Mouse (Mus musculus): ENCODE data around the gene Hspbp1.

The Hspbp1 gene

GRCm38 (mm10) chr7:4631031-4631430 lies 53.8 kb downstream of the Hspbp1 start, which contains the start of gene Tmem86b:
Gene Tmem86b, minus strand, starts transcription at chr7:4631422.
- no peak for DNase-seq (ENCODE audit: low spot score in 2 of 2)

GRCm38 (mm10) chr7:4630198-4630597 lies 54.7 kb downstream of the Hspbp1 start:
- no peak for DNase-seq (ENCODE audit: low spot score in 2 of 2)

GRCm38 (mm10) chr7:4629586-4629985 lies 55.3 kb downstream of the Hspbp1 start:
- DNase-seq (ENCODE audit: low spot score in 2 of 2) = no peak

DNA sequence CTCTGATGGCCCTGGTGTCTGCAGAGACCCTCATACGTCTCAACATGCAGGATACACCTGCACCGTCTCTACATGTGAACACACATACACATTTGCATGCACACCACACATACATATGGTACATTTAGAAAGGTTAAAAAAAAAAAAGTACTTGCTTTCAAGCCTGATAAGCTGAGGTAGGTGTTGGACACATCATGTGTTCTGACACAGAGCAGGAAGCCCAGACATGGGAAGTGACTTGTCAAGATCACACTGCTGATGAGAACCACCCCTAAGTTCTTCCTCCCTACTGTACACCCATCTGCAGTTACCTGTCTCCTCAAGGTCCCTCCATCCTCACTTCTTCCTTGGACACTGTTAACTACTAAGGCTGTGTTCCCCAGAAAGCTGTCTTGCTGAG lies 58.9 kb downstream of the Hspbp1 start:
- no peak for DNase-seq (ENCODE audit: low spot score in 2 of 2)

DNA sequence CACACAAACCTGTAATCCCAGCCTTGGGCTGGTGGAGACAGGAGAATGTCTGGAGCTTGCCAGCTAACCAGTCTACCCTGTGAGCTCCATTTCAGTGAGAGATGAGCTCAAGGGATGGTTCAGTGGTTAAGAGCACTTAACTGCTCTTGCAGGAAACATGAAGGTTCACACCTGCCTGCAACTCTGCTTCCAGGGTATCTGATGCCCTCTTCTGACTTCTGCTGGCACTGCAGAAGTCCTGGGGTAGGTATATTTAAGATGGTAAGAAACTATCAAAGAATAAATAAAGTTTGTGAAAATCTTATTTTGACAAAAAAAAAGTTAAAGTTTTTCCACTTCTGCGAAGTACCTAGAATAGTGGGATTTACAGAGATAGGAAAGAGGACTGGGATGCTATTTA lies 60.5 kb downstream of the Hspbp1 start:
- no peak for DNase-seq (ENCODE audit: low spot score in 2 of 2)

GRCm38 (mm10) chr7:4623544-4624189 lies 61.2 kb downstream of the Hspbp1 start:
- no peak for DNase-seq (ENCODE audit: low spot score in 2 of 2)

DNA sequence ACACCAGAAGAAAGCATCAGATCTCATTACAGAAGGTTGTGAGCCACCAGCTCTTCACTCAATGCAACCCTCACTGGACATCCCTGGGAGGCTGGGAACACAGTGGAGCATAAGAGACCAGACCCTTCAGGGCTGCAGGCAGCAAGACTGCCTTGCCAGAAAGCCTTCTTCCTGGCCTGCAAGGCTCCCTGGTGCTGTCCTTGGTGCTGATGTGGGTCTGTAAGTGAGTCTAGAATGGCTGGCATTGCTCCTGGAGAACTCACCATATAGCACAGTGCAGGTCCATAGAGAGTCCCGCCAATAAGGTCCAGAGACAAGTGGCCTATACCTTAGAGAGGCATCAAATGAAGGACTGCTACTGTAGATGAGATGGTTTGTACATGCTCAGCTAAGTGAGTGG lies 64.9 kb downstream of the Hspbp1 start:
- DNase-seq (ENCODE audit: low spot score in 2 of 2) = no peak

GRCm38 (mm10) chr7:4613740-4614403 lies 71.0 kb downstream of the Hspbp1 start:
- no peak for DNase-seq (ENCODE audit: low spot score in 2 of 2)

DNA sequence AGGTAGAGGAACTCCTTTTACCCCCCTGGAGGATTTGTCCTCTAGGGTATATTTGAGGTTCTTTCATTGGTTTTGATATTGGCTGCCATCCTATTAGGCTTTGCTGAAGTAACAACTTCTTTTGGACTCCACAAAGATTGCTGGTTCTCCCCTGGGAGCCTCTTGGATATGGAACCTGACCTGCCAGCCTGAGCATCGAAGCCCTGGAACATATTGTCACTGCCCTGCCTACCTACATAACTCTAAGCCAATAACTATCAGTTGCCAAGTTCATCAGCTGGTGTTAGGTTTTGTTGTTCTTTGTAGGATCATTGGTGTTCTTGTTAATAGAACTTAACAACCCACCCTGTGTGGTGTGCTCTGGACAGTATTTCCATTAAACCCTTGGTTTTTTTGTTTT lies 71.9 kb downstream of the Hspbp1 start:
- no peak for DNase-seq (ENCODE audit: low spot score in 2 of 2)

DNA sequence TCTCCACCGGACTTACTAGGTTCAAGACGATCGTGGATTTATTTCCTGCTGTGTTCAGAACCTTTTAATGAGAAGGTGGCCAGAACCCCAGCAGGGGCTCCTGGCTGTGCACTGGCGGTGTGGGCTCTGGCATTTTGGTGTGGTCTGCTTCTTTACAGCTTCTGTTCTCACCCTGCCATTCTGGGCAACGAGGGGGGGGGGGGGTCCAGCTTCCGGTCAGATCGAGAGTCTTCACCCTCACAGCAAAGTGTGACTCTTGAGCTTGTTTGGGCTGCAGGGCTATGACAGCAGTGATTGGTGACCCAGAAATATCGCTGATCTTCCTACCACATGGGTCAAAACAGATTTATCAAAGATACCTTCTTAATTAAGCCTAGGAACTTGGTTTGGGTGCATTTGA lies 72.5 kb downstream of the Hspbp1 start:
- no peak for DNase-seq (ENCODE audit: low spot score in 2 of 2)

DNA sequence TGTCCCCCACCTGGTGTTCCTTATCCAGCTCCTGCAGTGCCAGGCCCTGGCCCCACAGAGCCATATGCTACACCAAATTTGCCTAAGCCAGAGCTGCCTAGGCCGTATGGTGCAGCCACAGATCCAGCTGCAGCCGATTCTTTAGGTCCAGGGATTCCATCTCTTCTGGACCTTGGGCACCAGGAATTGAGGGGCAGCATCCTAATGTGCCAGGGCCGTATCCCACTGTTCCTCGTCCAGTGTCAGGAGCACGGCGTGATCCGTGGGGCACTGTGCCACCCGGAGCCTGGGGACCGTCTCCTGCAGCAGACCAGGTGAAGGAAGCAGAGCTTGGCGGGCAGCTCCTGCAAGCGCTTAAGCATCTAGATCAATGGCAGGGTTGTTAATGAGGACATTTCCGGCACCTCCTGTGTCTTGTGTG lies 72.9 kb downstream of the Hspbp1 start:
- no peak for DNase-seq (ENCODE audit: low spot score in 2 of 2)

- DNase-seq (ENCODE audit: low spot score in 2 of 2) = no peak
Observed at GRCm38 (mm10) chr7:4611511-4611910, 73.4 kb downstream of the Hspbp1 start.
